Mouse (Mus musculus): Measurements from ENCODE around the gene Frem2.

Gene Frem2

DNA sequence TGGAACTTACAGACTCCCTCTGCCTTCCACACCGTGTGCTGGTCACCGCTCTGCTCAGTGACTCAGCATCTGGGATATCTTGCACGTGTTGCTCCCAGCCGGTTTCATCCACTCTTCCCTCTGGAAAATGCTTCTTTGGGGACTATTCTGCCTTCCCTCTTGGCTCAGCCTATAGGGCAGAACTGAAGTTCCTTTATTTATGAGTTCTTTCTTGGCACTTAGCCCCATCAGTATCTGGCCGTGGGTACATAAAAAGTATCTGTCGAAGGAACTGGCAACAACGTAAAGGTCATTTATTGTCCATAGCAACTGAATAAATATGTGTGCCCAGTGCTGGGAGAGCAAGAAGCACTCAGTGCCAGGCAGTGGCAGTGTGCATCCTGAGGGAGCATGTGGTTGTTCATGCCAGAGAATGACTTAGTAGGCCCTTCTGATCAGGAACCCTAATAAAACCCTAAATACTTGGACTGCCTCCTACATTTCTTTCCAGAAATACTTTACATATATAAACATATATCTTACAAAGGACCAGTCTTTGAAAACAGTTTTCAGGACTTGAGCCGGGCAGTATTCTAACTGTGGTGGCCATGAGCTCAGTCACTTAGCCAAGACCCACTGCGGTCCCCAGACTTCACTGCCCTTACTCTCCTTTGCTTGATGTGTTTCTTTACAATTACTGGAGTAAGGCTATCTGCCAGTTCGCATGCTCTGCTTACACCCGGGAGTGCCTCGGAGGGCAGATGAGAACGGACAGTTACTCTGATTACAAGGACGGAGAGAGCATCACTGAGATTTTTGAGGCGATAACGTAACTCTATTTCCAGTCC, 99.6 kb downstream of the Frem2 start:
- DNase-seq (ENCODE audit: extremely low spot score, low spot score) = no peak

- DNase-seq (ENCODE audit: extremely low spot score, low spot score) = no peak
Measured at GRCm38 (mm10) chr3:53555031-53555952, 101.9 kb downstream of the Frem2 start.

DNA sequence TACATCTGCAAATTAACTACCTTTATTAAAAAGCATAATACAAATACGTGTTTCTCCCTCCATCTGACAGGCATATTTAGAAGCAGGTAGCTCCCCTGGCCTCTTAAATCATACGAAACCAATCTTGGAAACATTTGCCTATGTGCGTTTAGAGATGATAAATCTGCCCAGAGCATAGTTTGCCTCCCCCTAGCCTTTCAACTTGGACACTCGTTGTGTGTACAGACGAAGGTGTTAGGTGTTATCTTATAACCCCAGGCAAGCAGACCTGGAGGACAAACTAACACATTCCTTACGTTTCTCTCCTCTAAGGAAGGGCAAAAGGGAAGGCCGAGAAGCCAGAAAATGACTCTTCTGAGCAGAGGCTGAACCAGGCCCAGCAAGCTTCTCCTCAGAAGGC, 104.5 kb downstream of the Frem2 start:
- no peak for DNase-seq (ENCODE audit: extremely low spot score, low spot score)

- no peak for DNase-seq (ENCODE audit: extremely low spot score, low spot score)
Measured at GRCm38 (mm10) chr3:53532091-53532490, 125.1 kb downstream of the Frem2 start.

DNA sequence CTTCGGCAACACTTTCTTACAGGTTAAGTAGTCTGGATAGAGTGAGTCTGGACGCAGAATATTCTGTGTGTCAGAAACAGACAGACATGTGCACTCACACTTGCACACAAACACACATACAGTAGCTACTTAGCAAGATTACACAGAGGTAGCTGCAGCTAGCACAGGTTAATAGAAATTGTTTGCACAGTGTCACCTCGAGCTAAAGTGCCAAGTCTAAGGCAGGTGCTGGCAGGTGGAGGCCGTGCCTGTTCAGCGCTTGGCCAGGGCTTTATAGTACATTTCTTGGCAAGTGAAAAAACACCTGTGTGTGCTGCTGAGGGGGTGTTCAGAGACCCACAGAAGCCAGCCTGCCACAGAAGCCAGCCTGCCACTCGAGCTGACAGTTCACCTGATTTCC, 126.8 kb downstream of the Frem2 start:
- no peak for DNase-seq (ENCODE audit: extremely low spot score, low spot score)

GRCm38 (mm10) chr3:53525737-53526136, 131.4 kb downstream of the Frem2 start:
- peak; percentile 73 for DNase-seq (ENCODE audit: extremely low spot score, low spot score)

GRCm38 (mm10) chr3:53522794-53523193, 134.4 kb downstream of the Frem2 start:
- DNase-seq (ENCODE audit: extremely low spot score, low spot score) = no peak

GRCm38 (mm10) chr3:53514221-53515065, 142.7 kb downstream of the Frem2 start:
- DNase-seq (ENCODE audit: extremely low spot score, low spot score) = no peak

DNA sequence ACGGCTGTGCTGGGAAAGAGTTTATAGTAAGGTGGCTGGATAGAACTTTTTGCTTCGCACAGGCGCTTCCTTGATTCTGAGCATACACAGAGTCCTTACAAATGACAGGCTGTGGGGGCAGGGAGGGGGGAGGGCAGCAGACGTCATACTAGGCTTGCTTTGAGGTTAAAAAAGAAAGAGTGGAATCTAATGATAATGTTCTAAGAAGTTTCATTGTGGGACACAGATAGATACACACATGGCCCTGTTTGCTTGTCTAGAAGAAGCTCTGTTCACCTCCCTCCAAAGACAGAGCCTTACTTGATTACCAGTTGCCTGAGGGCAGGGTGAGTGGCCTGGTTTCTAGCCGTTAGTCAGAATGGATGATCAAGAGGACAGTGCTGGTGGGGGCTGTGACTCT, 144.1 kb downstream of the Frem2 start:
- no peak for DNase-seq (ENCODE audit: extremely low spot score, low spot score)

DNA sequence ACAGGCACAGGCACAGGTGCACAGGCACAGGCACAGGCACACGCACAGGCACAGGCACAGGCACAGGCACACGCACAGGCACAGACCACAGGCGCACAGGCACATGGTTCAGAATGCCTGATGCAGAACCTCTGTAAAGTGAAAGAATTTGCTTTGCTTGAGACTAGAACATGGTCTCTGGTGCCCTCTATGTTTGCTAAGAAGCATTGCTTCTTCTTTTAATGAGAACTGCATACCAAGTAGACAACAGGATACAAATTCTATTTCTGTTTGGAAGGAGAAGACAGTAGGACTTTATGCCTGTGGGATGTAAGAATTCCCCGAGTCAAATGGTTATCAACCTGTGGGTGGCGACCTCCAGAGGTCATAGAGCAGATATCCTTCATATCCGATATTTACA, 154.7 kb downstream of the Frem2 start:
- no peak for DNase-seq (ENCODE audit: extremely low spot score, low spot score)

DNA sequence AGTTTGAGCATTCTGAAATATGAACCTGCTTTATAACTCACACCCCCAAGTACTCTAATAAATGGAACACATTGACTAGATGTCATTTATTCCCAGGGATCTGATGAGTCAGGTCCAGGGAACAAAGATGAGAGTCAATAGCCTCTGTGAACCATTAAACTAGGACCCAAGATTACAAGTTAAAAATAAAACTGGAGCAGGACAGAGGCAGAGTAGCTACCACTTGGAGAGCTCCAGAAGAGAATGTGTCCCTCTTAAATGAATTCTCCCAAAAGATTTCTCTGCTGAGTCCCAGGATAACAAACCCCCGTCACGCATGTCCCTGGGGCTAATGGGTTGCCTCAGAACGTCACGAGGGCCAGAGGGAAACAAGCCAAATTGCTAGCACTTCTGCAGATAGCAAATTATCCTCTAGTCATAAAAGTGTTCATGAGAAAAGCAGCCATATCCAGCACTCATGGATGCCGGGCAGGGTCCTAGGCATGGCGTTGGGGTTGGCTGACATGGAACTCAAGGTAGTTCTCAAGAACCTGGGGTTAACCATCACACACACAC, 158.7 kb downstream of the Frem2 start:
- no peak for DNase-seq (ENCODE audit: extremely low spot score, low spot score)

GRCm38 (mm10) chr3:53488353-53488752, 168.8 kb downstream of the Frem2 start, which contains the start of gene Stoml3:
Gene Stoml3 (plus strand): TSS chr3:53488653.
- DNase-seq (ENCODE audit: extremely low spot score, low spot score) = no peak

GRCm38 (mm10) chr3:53486996-53487576, 170.1 kb downstream of the Frem2 start:
- DNase-seq (ENCODE audit: extremely low spot score, low spot score) = no peak

- DNase-seq (ENCODE audit: extremely low spot score, low spot score) = no peak
Measured at GRCm38 (mm10) chr3:53486561-53486960, 170.6 kb downstream of the Frem2 start.

GRCm38 (mm10) chr3:53483414-53484059, 173.6 kb downstream of the Frem2 start:
- DNase-seq (ENCODE audit: extremely low spot score, low spot score) = no peak

DNA sequence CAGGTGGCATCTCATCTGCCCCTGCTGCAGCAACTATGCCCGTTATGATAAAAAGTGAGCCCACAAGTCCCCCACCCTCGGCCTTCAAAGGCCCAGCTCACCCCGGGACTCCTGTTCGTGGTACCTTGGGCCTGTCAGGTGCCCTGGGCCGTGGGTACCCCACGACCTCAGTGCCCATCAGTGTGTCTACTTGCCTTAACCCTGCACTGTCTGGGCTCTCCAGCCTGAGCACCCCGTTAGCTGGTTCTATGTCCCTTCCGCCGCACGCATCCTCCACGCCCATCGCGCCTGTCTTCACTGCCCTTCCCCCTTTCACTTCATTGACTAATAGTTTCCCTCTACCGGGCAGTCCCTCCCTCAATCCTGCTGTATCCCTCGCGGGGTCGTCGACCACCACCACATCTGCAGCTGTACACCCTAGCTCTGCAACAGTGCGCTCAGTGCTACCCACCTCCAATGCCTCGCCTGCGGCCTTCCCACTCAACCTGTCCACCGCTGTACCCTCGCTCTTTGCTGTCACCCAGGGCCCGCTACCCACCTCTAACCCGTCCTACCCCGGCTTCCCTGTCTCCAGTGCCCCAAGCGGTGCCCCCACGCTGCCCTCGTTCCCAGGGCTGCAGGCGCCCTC, 178.6 kb downstream of the Frem2 start:
- DNase-seq (ENCODE audit: extremely low spot score, low spot score) = no peak

- no peak for DNase-seq (ENCODE audit: extremely low spot score, low spot score)
Measured at GRCm38 (mm10) chr3:53477468-53477867, 179.7 kb downstream of the Frem2 start.

DNA sequence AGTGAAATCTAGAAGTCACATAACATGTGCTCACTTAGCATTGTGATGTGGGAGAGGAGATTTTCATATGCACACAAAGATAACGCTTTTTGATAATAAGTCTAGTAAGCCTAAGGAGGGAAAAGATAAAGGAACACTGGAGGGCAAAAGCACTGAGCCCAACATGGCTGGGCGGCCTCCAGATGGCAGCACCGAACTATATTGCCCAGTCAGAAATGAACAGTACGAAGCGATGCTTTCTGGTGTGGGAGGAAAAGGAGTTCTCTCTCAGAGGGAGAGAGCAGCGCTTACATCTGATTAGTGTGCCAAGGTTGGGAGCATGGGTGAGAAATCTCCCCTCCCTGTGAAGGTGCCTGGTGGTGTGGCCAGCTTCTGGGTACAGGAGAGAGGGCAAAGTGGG, 181.3 kb downstream of the Frem2 start:
- DNase-seq (ENCODE audit: extremely low spot score, low spot score) = no peak

DNA sequence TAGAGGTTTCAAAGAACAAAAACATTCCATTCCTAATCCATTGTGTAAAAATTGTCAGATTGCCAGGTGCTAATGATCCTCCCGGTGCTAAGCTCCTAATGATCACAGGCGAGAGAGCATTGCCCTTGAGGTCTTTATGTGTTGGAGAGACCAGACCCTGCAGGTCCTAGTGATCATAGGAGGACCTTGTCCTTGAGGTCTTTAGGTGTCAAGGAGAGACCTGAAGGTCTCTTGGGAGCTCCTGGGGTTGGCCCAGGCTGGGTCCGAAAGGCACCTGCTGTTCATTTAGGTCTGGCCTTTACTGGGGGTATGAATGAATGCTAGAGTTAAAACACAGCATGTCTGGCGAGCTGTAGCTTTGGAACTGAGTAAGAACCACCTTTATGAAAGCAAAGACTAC, 183.0 kb downstream of the Frem2 start:
- no peak for DNase-seq (ENCODE audit: extremely low spot score, low spot score)

- no peak for DNase-seq (ENCODE audit: extremely low spot score, low spot score)
Measured at GRCm38 (mm10) chr3:53472061-53472460, 185.1 kb downstream of the Frem2 start.

Measured in neural tube, embryonic 10.5 days (tissue).